Mouse (Mus musculus) ES-Bruce4 (cell line): ENCODE results near the gene U2af2. TPM values are rescaled to one million over a fixed set of nuclear protein-coding genes. Genes with fewer than 3 reads are reported as not detected.

Experiments
- H3K27ac ChIP-seq: 2 replicates; pipeline ENCODE4 v1.5.1; 2012; ENCODE audit warnings: low read length, inconsistent platforms; ENCODE audit not compliant: insufficient read depth
- H3K27me3 ChIP-seq: 2 replicates; pipeline ENCODE4 v1.6.1; 2012; ENCODE audit warnings: mild to moderate bottlenecking, low read length, inconsistent platforms; ENCODE audit not compliant: control insufficient read depth, poor library complexity, insufficient read depth, severe bottlenecking
- H3K36me3 ChIP-seq: 2 replicates; pipeline ENCODE4 v1.6.1; 2012; ENCODE audit warnings: inconsistent platforms, mild to moderate bottlenecking, low read length, moderate library complexity; ENCODE audit not compliant: control insufficient read depth, poor library complexity, insufficient read depth, severe bottlenecking
- H3K4me1 ChIP-seq: one replicate; pipeline ENCODE4 v1.8.1; 2011; ENCODE audit warnings: low read length; ENCODE audit not compliant: control insufficient read depth, insufficient read depth
- H3K4me3 ChIP-seq: 2 replicates; pipeline ENCODE4 v1.5.1; 2011; ENCODE audit warnings: low read depth, mild to moderate bottlenecking, low read length
- H3K9ac ChIP-seq: 2 replicates; pipeline ENCODE4 v1.6.1; 2012; ENCODE audit warnings: low read depth, mild to moderate bottlenecking, inconsistent platforms; ENCODE audit not compliant: poor library complexity, severe bottlenecking
- H3K9me3 ChIP-seq: replicated peaks from 2 replicates; pipeline ENCODE4 v1.6.1; 2012; ENCODE audit warnings: mild to moderate bottlenecking, low read length, inconsistent platforms; ENCODE audit not compliant: control insufficient read depth, poor library complexity, insufficient read depth, severe bottlenecking
- CTCF ChIP-seq: IDR thresholded peaks from one replicate; pipeline ENCODE4 v1.8.1; 2011; ENCODE audit warnings: low read depth, low read length
- EP300 ChIP-seq: IDR thresholded peaks from 2 replicates; pipeline ENCODE4 v1.6.1; 2011; ENCODE audit warnings: low read depth, low read length; ENCODE audit not compliant: insufficient read depth
- POLR2A ChIP-seq: IDR thresholded peaks from one replicate; pipeline ENCODE4 v1.8.1; 2011; ENCODE audit warnings: low read length; ENCODE audit not compliant: insufficient read depth
- polyA plus RNA-seq: library from polyadenylated mRNA; stranded (reverse); fragments of >200 nt; gene quantifications from 2 replicates; pipeline ENCODE4 v1.2.4, GENCODE M21; 2011; ENCODE audit warnings: low read depth; ENCODE audit not compliant: missing spikeins, insufficient read depth, insufficient read length

U2af2 gene
- polyA plus RNA-seq, result 236 and 262 TPM in 2 replicates

- Histone ChIP-seq H3K27ac (peak within 1 kb of the TSS; percentile 95), H3K4me3 (peak within 1 kb of the TSS; percentile 87), H3K9ac (peak within 1 kb of the TSS; percentile 93), H3K27me3 (no peaks in the 10 kb centered on the region), H3K36me3 (peaks cover 3% of the 10 kb centered on the region; the same call in 1 of the 2 replicates), H3K9me3 (no peaks in the 10 kb centered on the region), H3K4me1 (peaks cover 10% of the 10 kb centered on the region)
- TF ChIP-seq EP300 (0 out of 2 replicates have a peak, but pooled peaks have one; percentile 31), CTCF (no peak), POLR2A (no peak)
Observed at GRCm38 (mm10) chr7:5061774-5062359, at the start of gene U2af2. Gene U2af2, plus strand, starts transcription at chr7:5062143.

DNA sequence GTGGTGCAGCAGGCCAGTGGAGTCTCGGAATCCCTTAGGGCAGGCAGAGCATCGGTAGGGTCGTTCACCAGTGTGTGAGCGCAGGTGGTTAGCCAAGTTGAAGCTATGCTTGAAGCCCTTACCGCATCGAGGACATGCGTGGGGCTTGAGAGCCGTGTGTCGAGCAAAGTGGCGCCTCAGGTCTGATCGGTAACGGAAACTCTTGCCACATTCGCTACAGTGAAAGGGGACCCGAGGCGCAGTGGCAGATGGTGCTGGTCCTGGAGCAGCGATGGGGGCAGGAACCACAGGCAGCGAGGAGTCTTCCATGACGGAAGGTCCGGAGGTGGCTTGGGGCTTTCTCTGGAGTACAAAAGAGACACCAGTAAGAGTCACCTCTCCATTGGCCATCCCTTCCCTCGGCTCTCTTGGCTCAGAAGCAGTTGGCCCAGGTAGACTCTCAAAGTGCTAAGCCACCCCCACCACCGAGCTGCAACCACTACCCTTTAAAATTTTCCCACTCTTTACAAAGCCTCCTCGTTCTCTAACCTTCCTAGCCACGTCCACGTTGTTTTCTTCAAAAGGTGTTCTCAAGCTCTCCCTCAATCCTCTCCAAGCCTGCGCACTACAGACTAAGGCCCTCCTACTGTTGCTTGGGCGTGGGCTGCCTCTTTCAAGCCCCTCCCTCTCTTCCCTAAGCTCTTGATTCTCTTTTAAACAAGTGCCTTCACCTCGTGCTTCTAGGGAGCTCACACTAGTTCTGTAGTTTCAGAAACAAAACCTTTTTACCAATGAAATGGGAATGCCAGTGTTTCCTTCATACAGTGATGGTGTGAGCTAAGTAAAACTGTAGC, 49.0 kb upstream of the U2af2 start:
- Histone ChIP-seq H3K4me3 (peak overlapping the region; percentile 63), H3K27ac (peak overlapping the region; percentile 93), H3K27me3 (no peaks in the 10 kb centered on the region), H3K4me1 (peaks cover 6% of the 10 kb centered on the region), H3K36me3 (peaks cover 25% of the 10 kb centered on the region), H3K9me3 (no peaks in the 10 kb centered on the region), H3K9ac (peak overlapping the region; percentile 91)
- TF ChIP-seq EP300, result no peak
- peak; percentile 59 for TF ChIP-seq POLR2A
- no peak for TF ChIP-seq CTCF

- Histone ChIP-seq H3K27ac (peak within 1 kb of the TSS; percentile 94), H3K9ac (peak within 1 kb of the TSS; percentile 91), H3K9me3 (no peaks in the 10 kb centered on the region), H3K27me3 (no peaks in the 10 kb centered on the region), H3K4me3 (peak within 1 kb of the TSS; percentile 92), H3K4me1 (peaks cover 9% of the 10 kb centered on the region), H3K36me3 (peaks cover 22% of the 10 kb centered on the region)
- no peak for TF ChIP-seq EP300
- TF ChIP-seq CTCF, result no peak
- no peak for TF ChIP-seq POLR2A
Observed at GRCm38 (mm10) chr7:5014251-5015117, 47.5 kb upstream of the U2af2 start, which contains the start of the genes Zfp524 and Fiz1. Gene Zfp524, plus strand, starts transcription at chr7:5014415. Gene Fiz1, minus strand, starts transcription at chr7:5014697.

DNA sequence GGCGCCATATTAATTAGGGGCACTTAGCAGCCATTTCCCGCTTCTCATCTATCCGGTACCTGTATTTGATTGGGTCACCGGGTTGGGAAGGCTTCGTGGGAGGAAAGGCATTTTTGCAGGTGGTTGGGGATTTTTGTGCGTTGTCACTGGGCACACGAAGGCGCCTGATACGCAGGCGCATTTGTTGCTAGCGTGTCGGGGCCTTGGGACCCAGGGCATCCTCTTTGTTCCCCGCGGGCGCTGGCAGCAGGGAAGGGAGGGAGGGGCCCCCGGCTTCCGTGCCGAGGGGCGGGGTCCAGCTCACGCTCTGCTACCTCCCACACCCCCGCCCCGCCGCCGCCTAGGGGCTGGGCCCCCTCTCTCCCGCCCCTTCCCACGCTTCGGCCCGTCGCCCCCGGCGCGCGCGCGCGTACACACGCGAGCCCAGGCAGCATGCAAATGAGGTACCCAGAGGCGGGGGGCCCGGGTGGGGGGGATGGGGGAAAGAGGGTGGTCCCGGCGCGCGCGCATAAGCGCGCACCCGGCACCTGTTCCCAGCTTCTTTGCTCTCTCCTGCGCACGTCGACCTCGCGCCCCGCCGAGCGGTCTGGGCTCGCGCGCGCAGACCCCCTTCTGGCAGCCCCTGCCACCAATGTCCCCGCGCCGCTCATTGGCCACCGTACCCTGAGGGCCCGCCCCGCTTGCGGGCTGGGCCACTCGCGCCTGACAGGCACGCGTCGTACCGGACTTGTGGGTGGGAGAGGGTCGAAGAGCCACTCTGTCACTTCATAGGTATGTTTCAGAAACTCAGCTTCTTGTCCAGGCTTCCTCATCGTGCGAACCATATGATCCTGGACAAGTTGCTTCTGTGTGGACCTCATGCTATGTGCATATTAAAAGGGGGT, 46.6 kb upstream of the U2af2 start, which contains the start of gene Gm44973:
Gm44973 (plus strand) TSS at position 379 of the 884 bp plus-strand sequence.
- no peak for TF ChIP-seq CTCF
- peak; percentile 30 for TF ChIP-seq POLR2A
- peaks cover 9% of the 10 kb centered on the region for H3K4me1 ChIP-seq
- peak within 1 kb of the TSS; percentile 92 for H3K4me3 ChIP-seq
- H3K27ac ChIP-seq, result peak within 1 kb of the TSS; percentile 94
- peak within 1 kb of the TSS; percentile 91 for H3K9ac ChIP-seq
- H3K27me3 ChIP-seq, result no peaks in the 10 kb centered on the region
- H3K9me3 ChIP-seq, result no peaks in the 10 kb centered on the region
- H3K36me3 ChIP-seq, result peaks cover 18% of the 10 kb centered on the region

DNA sequence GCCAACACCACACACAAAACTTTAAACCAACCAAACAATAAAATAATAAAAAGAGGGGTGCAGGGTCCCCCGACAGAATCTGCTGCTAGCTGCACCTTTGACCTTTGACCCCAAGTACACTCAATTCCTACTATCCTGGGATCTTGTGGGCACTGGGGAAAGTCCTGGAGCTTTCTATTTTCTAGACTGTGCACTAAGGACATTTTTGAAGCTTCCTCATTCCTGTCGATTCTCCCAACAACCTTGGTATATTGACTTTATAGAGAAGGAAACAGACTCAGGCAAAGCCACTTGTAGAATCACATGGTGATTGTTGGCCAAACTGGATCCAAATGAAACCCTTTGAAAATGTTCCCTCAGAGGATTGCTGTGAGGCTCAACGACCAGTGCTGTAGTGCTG, 45.9 kb upstream of the U2af2 start:
- Histone ChIP-seq H3K36me3 (peaks cover 11% of the 10 kb centered on the region), H3K9ac (peak overlapping the region; percentile 91), H3K4me1 (peaks cover 9% of the 10 kb centered on the region), H3K4me3 (peak overlapping the region; percentile 50), H3K27ac (peak overlapping the region; percentile 35), H3K27me3 (no peaks in the 10 kb centered on the region), H3K9me3 (no peaks in the 10 kb centered on the region)
- TF ChIP-seq CTCF (no peak), EP300 (no peak), POLR2A (no peak)
